Mouse (Mus musculus): Measurements from ENCODE around the gene Med31. TPM values are rescaled to one million over a fixed set of nuclear protein-coding genes. Genes with fewer than 3 reads are reported as not detected.
"Not testable (repeated sequence)": the region's sequence is repeated elsewhere in the genome, so short reads cannot be mapped to it uniquely, and the experiment has no call there.

Med31 gene
- total and polyA plus RNA-seq, 2 experiments from 2014 or later = 26.5 to 42.4 TPM

DNA sequence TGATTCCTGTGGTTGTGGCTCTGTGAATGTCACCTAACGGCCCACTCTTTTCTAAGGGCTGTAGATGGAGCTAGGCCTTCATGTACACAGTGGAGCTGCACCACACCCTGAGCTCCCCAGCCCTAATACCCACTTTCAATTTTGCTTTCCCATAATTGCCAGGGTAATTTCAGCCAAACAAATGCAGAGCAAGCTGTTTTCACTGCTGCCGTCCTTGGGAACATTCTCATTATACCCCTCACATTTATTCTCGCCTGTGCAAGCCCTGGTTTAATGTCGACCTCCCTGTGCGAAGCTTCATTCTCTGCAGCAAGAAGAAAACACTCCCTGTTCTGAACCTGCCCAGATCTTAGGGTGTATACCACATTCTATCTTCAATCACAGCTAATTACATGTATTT, 39.4 kb downstream of the Med31 start:
- peaks cover 31% of the 10 kb centered on the region for H3K36me3 ChIP-seq (ENCODE audit: insufficient read depth, low read length)
- H3K9ac ChIP-seq (replicated peaks; ENCODE audit: low read length, poor library complexity, severe bottlenecking) = no peak overlapping the region
- WGBS = 80% methylated on average over 5 of the region's 5 CpGs
- H3K27me3 ChIP-seq (ENCODE audit: insufficient read depth, low read length) = no peaks in the 10 kb centered on the region
- DNase-seq (ENCODE audit: low spot score) = no peak
- TF ChIP-seq CTCF (IDR thresholded peaks at IDR 0.05) = no peak
- H3K4me2 ChIP-seq (ENCODE audit: low read depth, low read length, poor library complexity, severe bottlenecking) = no peak overlapping the region
- no peak for ATAC-seq (ENCODE audit: low FRiP score)
- H3K4me1 ChIP-seq (ENCODE audit: insufficient read depth, low read length) = no peaks in the 10 kb centered on the region
- H3K4me3 ChIP-seq (ENCODE audit: low read depth, low read length) = no peak overlapping the region
- H3K27ac ChIP-seq (ENCODE audit: low read depth, low read length) = no peak overlapping the region
- no peaks in the 10 kb centered on the region for H3K9me3 ChIP-seq (ENCODE audit: low read length)

DNA sequence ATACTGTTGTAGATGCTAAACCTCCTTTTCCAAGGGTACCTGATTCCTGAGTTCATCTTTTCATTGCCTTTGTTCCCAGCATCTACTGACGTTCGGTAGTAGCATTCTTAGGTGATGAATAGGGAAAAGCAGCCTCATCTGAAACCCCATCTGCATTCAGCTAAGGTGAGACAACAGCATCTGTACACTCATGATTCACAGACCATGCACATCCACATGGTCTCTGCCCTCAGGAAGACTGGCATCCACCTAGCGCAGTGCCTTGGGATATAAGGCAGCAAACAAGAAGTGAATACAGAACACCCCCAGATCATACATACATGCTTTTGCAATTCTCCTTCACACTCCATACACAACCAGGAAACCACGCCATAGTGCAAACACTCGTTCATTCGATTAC, 40.7 kb downstream of the Med31 start:
- 95% methylated on average over 6 of the region's 6 CpGs for WGBS
- ATAC-seq (ENCODE audit: low FRiP score) = no peak
- H3K4me1 ChIP-seq (ENCODE audit: insufficient read depth, low read length) = no peaks in the 10 kb centered on the region
- H3K4me2 ChIP-seq (ENCODE audit: low read depth, low read length, poor library complexity, severe bottlenecking) = no peak overlapping the region
- H3K27ac ChIP-seq (ENCODE audit: low read depth, low read length) = no peak overlapping the region
- H3K4me3 ChIP-seq (ENCODE audit: low read depth, low read length) = no peak overlapping the region
- DNase-seq (ENCODE audit: low spot score) = no peak
- H3K36me3 ChIP-seq (ENCODE audit: insufficient read depth, low read length) = peaks cover 33% of the 10 kb centered on the region
- TF ChIP-seq CTCF (IDR thresholded peaks at IDR 0.05) = no peak
- H3K9ac ChIP-seq (replicated peaks; ENCODE audit: low read length, poor library complexity, severe bottlenecking) = no peak overlapping the region
- no peaks in the 10 kb centered on the region for H3K9me3 ChIP-seq (ENCODE audit: low read length)
- no peaks in the 10 kb centered on the region for H3K27me3 ChIP-seq (ENCODE audit: insufficient read depth, low read length)

DNA sequence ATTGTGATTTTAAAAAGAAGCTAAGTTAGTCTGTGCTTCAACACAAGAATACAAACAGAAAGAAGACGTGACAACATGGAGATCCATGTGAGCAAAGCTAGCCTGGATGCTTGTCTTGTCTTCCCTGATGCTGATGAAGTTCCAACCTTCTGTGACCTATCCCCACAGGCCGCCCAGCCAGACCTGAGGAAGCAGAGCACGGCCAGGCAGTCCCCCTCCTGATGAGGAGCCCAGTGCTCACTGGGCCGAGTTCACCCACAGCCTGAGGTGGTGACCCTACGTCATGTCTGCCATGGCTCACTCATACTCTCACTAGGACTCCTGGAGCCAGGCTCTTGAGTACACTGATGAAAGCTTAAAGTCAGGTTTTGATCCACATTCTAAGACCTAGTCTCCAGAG, 41.9 kb downstream of the Med31 start:
- ATAC-seq (ENCODE audit: low FRiP score) (no peak), DNase-seq (ENCODE audit: low spot score) (no peak)
- WGBS = 90% methylated on average over 5 of the region's 5 CpGs
- H3K36me3 ChIP-seq (ENCODE audit: insufficient read depth, low read length) = peaks cover 40% of the 10 kb centered on the region
- H3K4me1 ChIP-seq (ENCODE audit: insufficient read depth, low read length) = no peaks in the 10 kb centered on the region
- no peak overlapping the region for H3K4me3 ChIP-seq (ENCODE audit: low read depth, low read length)
- H3K4me2 ChIP-seq (ENCODE audit: low read depth, low read length, poor library complexity, severe bottlenecking) = no peak overlapping the region
- H3K27ac ChIP-seq (ENCODE audit: low read depth, low read length) = no peak overlapping the region
- H3K9ac ChIP-seq (replicated peaks; ENCODE audit: low read length, poor library complexity, severe bottlenecking) = no peak overlapping the region
- no peaks in the 10 kb centered on the region for H3K27me3 ChIP-seq (ENCODE audit: insufficient read depth, low read length)
- TF ChIP-seq CTCF (IDR thresholded peaks at IDR 0.05) = no peak
- no peaks in the 10 kb centered on the region for H3K9me3 ChIP-seq (ENCODE audit: low read length)

DNA sequence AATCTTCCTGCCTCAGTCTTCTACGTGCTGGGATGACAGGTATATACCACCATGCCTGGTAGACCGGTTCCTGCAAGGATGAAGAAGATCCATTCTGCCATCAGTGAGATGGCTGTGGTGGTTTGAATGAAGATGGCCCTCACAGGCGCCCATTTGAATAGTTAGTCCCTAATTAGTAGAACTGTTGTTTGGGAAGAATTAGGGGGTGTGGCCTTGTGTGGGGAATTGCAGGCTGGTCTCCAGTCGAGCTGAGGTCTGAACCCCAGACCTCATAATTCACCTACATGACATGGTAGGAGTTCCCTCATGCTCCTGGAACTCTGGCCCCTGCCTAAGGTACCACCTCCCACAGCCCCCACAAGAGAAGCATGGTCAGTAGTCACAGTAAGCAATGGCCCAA, 43.5 kb downstream of the Med31 start:
- 86% methylated on average over 4 of the region's 4 CpGs for WGBS

DNA sequence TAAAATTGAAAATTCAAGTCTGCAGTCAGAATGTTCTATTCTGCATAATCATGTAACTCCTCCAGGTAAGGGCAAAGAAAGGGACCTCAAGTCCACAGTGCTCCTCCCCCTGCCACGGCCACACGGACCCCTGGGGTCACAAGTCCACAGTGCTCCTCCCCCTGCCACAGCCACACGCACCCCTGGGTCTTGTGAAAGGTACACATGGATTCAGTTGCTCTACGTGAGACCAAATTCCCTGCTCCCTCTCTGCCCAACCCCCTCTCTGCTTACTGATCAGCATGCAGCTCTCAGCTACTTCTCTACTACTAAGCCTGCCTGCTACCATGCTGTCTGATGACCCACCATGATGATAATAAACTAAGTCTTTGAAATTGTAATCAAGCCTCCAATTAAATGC, 45.5 kb downstream of the Med31 start:
- Histone ChIP-seq H3K36me3 (ENCODE audit: insufficient read depth, low read length) (peaks cover 50% of the 10 kb centered on the region), H3K27ac (ENCODE audit: low read depth, low read length) (no peak overlapping the region), H3K4me2 (ENCODE audit: low read depth, low read length, poor library complexity, severe bottlenecking) (no peak overlapping the region), H3K9ac (replicated peaks; ENCODE audit: low read length, poor library complexity, severe bottlenecking) (no peak overlapping the region), H3K4me3 (ENCODE audit: low read depth, low read length) (no peak overlapping the region), H3K9me3 (ENCODE audit: low read length) (no peaks in the 10 kb centered on the region), H3K27me3 (ENCODE audit: insufficient read depth, low read length) (no peaks in the 10 kb centered on the region), H3K4me1 (ENCODE audit: insufficient read depth, low read length) (no peaks in the 10 kb centered on the region)
- ATAC-seq (ENCODE audit: low FRiP score) (no peak), DNase-seq (ENCODE audit: low spot score) (no peak)
- 89% methylated on average over 4 of the region's 4 CpGs for WGBS
- no peak for TF ChIP-seq CTCF (IDR thresholded peaks at IDR 0.05)

More for the DNA sequence above, 43.5 kb downstream of the Med31 start:
- not testable (repeated sequence) for ATAC-seq (ENCODE audit: low FRiP score); H3K4me2 ChIP-seq (ENCODE audit: low read depth, low read length, poor library complexity, severe bottlenecking); H3K4me1 ChIP-seq (ENCODE audit: insufficient read depth, low read length); H3K27me3 ChIP-seq (ENCODE audit: insufficient read depth, low read length); H3K9me3 ChIP-seq (ENCODE audit: low read length); H3K9ac ChIP-seq (replicated peaks; ENCODE audit: low read length, poor library complexity, severe bottlenecking); DNase-seq (ENCODE audit: low spot score); H3K4me3 ChIP-seq (ENCODE audit: low read depth, low read length); H3K27ac ChIP-seq (ENCODE audit: low read depth, low read length)
- H3K36me3 ChIP-seq (ENCODE audit: insufficient read depth, low read length) = peaks cover 50% of the 10 kb centered on the region

DNA sequence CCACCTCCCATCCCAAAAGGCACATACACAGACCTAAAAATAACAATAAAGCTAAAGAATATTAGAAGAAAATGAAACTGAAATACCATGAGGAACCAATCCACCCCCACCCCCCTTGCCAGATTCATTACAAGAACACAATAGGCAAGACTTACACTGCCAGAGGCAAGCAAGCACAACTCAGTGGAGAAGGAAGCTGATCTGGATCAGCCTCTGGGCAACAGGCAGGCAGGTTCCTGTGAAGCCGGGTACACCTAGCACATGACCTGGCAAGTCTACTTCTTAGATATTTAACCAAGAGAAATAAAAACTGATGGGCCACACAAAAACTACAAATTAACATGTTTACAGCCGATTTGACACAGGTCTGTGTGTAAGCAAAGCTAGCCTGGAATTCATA, 52.2 kb downstream of the Med31 start:
- no peak for ATAC-seq (ENCODE audit: low FRiP score)
- no peaks in the 10 kb centered on the region for H3K4me1 ChIP-seq (ENCODE audit: insufficient read depth, low read length)
- H3K36me3 ChIP-seq (ENCODE audit: insufficient read depth, low read length) = peaks cover 43% of the 10 kb centered on the region
- H3K27ac ChIP-seq (ENCODE audit: low read depth, low read length) = no peak overlapping the region
- 98% methylated on average over 2 of the region's 2 CpGs for whole genome bisulfite sequencing
- H3K4me3 ChIP-seq (ENCODE audit: low read depth, low read length) = no peak overlapping the region
- H3K4me2 ChIP-seq (ENCODE audit: low read depth, low read length, poor library complexity, severe bottlenecking) = no peak overlapping the region
- no peaks in the 10 kb centered on the region for H3K9me3 ChIP-seq (ENCODE audit: low read length)
- H3K27me3 ChIP-seq (ENCODE audit: insufficient read depth, low read length) = no peaks in the 10 kb centered on the region
- no peak for TF ChIP-seq CTCF (IDR thresholded peaks at IDR 0.05)
- DNase-seq (ENCODE audit: low spot score) = no peak
- no peak overlapping the region for H3K9ac ChIP-seq (replicated peaks; ENCODE audit: low read length, poor library complexity, severe bottlenecking)

Other genes with a start within 250 kb of the Med31 start
- gene Aipl1, start 178.1 kb downstream of the Med31 start, total RNA-seq (2014; rRNA removed) = 0.47 and 0.55 TPM in 2 replicates
- gene Aipl1, start 178.1 kb downstream of the Med31 start, polyA plus RNA-seq (2015; fragmentation: Nextera tagmentation; extraction: Ambion mirVana) = 0.50 and 0.51 TPM in 2 replicates
- gene Pimreg, start 173.6 kb downstream of the Med31 start, total RNA-seq (2014; rRNA removed) = 10.2 and 10.9 TPM in 2 replicates
- gene Pimreg, start 173.6 kb downstream of the Med31 start, polyA plus RNA-seq (2015; fragmentation: Nextera tagmentation; extraction: Ambion mirVana) = 11.5 and 13.0 TPM in 2 replicates
- 29.6 and 33.0 TPM in 2 replicates for gene Pitpnm3, start 79.8 kb downstream of the Med31 start, total RNA-seq (2014; rRNA removed)
- 7.2 and 7.9 TPM in 2 replicates for gene Pitpnm3, start 79.8 kb downstream of the Med31 start, polyA plus RNA-seq (2015; fragmentation: Nextera tagmentation; extraction: Ambion mirVana)
- 2.5 and 2.6 TPM in 2 replicates for gene Gm43951, start 8.8 kb downstream of the Med31 start, total RNA-seq (2014; rRNA removed)
- 1.1 and 1.5 TPM in 2 replicates for gene Gm43951, start 8.8 kb downstream of the Med31 start, polyA plus RNA-seq (2015; fragmentation: Nextera tagmentation; extraction: Ambion mirVana)
- gene 4933427D14Rik, start 8.1 kb downstream of the Med31 start, total RNA-seq (2014; rRNA removed) = 16.6 and 21.9 TPM in 2 replicates
- 13.7 and 20.6 TPM in 2 replicates for gene 4933427D14Rik, start 8.1 kb downstream of the Med31 start, polyA plus RNA-seq (2015; fragmentation: Nextera tagmentation; extraction: Ambion mirVana)
- 54.1 and 57.7 TPM in 2 replicates for gene Txndc17, start 8.0 kb downstream of the Med31 start, total RNA-seq (2014; rRNA removed)
- 137 TPM in 2 replicates for gene Txndc17, start 8.0 kb downstream of the Med31 start, polyA plus RNA-seq (2015; fragmentation: Nextera tagmentation; extraction: Ambion mirVana)
- gene Slc13a5, start 51.6 kb upstream of the Med31 start, total RNA-seq (2014; rRNA removed) = 4.8 and 6.2 TPM in 2 replicates
- gene Slc13a5, start 51.6 kb upstream of the Med31 start, polyA plus RNA-seq (2015; fragmentation: Nextera tagmentation; extraction: Ambion mirVana) = 4.5 and 5.9 TPM in 2 replicates
- gene Xaf1, start 86.0 kb upstream of the Med31 start, total RNA-seq (2014; rRNA removed) = 0.93 and 3.9 TPM in 2 replicates
- gene Xaf1, start 86.0 kb upstream of the Med31 start, polyA plus RNA-seq (2015; fragmentation: Nextera tagmentation; extraction: Ambion mirVana) = 5.6 and 6.0 TPM in 2 replicates
- gene Fbxo39, start 98.9 kb upstream of the Med31 start, total RNA-seq (2014; rRNA removed) = not detected in 2 replicates
- not detected in 2 replicates for gene Fbxo39, start 98.9 kb upstream of the Med31 start, polyA plus RNA-seq (2015; fragmentation: Nextera tagmentation; extraction: Ambion mirVana)
- 6.9 and 9.8 TPM in 2 replicates for gene Tekt1, start 146.8 kb upstream of the Med31 start, total RNA-seq (2014; rRNA removed)
- gene Tekt1, start 146.8 kb upstream of the Med31 start, polyA plus RNA-seq (2015; fragmentation: Nextera tagmentation; extraction: Ambion mirVana) = 7.4 and 10.3 TPM in 2 replicates
- gene Smtnl2, start 196.1 kb upstream of the Med31 start, total RNA-seq (2014; rRNA removed) = 18.0 and 18.6 TPM in 2 replicates
- 11.0 and 13.3 TPM in 2 replicates for gene Smtnl2, start 196.1 kb upstream of the Med31 start, polyA plus RNA-seq (2015; fragmentation: Nextera tagmentation; extraction: Ambion mirVana)
- 1.4 TPM in 1 of 2 replicates, not detected in the other for gene Ggt6, start 219.9 kb upstream of the Med31 start, total RNA-seq (2014; rRNA removed)
- not detected in 2 replicates for gene Ggt6, start 219.9 kb upstream of the Med31 start, polyA plus RNA-seq (2015; fragmentation: Nextera tagmentation; extraction: Ambion mirVana)
- 25.9 and 30.7 TPM in 2 replicates for gene Mybbp1a, start 225.8 kb upstream of the Med31 start, total RNA-seq (2014; rRNA removed)
- 50.0 and 50.4 TPM in 2 replicates for gene Mybbp1a, start 225.8 kb upstream of the Med31 start, polyA plus RNA-seq (2015; fragmentation: Nextera tagmentation; extraction: Ambion mirVana)

Data from midbrain, postnatal 0 days (tissue).